Mouse (Mus musculus) midbrain, embryonic 16.5 days (tissue): Measurements from ENCODE around the gene Dkc1. TPM values are rescaled to one million over a fixed set of nuclear protein-coding genes. Genes with fewer than 3 reads are reported as not detected.

Experiments used
- polyA plus RNA-seq: library from polyadenylated mRNA; unstranded; fragments of >200 nt; fragmentation: Nextera tagmentation; extraction: Ambion mirVana; gene quantifications from 2 replicates; pipeline ENCODE4 v1.2.1, GENCODE M21; 2015

Dkc1 gene
- polyA plus RNA-seq, 1 experiment from 2014 or later: 50.1 TPM

Other genes starting within 250 kb of the Dkc1 start
- gene Gab3, start 10.4 kb upstream of the Dkc1 start, polyA plus RNA-seq: 2.8 TPM in 2 replicates
- gene Mpp1, start 35.2 kb downstream of the Dkc1 start, polyA plus RNA-seq: 21.9 and 22.6 TPM in 2 replicates
- gene Smim9, start 67.9 kb downstream of the Dkc1 start, polyA plus RNA-seq: not detected in 2 replicates